Mouse (Mus musculus) retina, postnatal 1 day (tissue): ENCODE measurements around the gene Acd.

Experiments
- DNase-seq: peaks from one replicate; pipeline ENCODE4 v3.0.0-alpha.2; 2012

Acd gene

GRCm38 (mm10) chr8:105700566-105700965, 336 bp downstream of the Acd start:
- DNase-seq = no peak

GRCm38 (mm10) chr8:105699488-105700215, 1.2 kb downstream of the Acd start:
- DNase-seq = no peak

DNA sequence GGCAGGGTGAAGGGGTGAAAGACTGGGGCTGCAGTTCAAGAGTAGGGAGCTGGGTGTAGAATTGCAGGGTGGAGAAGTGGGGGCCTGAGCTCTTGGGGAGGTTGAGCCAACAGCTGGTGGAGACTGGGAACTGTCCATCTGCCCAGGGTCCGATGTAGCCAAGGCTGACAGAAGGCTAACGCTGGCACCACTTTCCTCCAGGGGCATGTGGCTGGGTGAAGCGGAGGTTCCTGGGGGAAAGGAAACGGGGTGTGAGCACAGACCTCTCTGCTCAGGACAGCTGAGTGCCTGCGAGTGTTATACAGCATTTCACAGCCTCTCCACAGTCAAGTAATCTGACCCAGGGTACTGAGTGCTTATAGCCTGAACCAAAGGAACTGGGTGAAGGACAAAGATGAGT, 2.2 kb downstream of the Acd start:
- DNase-seq = no peak

- DNase-seq = no peak
Observed at GRCm38 (mm10) chr8:105697196-105697780, 3.6 kb downstream of the Acd start.

- no peak for DNase-seq
Observed at GRCm38 (mm10) chr8:105695080-105695780, 5.7 kb downstream of the Acd start.

DNA sequence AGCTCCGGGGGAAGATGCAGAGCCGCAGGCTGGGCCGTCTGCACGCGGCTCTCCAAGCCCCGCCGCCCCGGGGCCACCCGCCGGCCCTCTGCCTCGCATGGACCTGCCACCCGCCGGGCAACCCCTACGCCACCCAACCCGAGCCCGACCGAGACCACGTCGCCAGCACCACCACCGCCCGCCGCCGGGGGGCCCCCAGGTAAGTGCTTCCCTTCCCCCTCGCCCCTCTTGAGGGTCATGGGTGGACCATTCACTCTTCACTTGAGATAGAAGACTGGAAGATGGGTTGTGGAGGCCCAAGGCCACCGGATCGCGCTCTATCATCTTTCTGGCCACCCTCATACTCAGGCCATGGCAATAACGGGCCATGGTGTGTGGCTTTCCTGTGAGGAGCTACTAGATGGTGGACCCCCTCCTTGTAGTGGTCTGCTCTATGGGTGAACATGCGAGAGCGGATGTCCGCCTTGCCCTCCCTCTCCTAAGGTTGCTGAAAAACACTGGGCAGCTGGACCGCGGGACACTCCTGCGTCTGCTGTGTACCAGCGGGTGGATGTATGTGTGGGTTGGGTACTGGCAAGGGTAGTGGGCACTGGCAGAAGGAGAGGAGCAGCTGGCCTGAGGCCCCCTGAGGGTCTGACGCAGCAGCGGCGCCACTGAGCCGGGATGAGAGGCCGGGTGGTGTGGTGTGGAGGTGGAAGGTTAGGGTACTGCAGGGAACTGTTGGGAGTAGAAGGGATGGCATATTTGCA, 6.7 kb downstream of the Acd start:
- DNase-seq = peak; percentile 69

GRCm38 (mm10) chr8:105693648-105694047, 7.3 kb downstream of the Acd start:
- peak; percentile 82 for DNase-seq

GRCm38 (mm10) chr8:105692449-105693182, 8.3 kb downstream of the Acd start:
- no peak for DNase-seq

DNA sequence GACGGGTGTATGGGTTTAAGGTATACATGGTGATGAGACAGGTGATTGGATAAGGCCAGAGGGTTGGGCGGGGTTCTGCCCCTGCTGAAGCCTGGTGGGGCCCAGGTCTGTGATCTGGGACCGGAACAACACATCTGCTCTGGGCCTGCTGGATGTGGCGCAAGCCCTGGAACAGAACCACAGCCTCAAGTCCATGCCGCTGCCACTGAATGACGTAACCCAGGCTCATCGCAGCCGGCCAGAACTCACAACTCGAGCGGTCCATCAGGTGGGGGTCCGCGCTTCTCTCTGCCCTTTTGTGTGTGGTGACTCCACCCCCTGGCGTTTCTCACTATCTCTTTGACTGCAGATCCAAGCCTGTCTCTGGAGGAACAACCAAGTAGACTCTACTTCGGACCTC, 9.9 kb downstream of the Acd start:
- DNase-seq = no peak

DNA sequence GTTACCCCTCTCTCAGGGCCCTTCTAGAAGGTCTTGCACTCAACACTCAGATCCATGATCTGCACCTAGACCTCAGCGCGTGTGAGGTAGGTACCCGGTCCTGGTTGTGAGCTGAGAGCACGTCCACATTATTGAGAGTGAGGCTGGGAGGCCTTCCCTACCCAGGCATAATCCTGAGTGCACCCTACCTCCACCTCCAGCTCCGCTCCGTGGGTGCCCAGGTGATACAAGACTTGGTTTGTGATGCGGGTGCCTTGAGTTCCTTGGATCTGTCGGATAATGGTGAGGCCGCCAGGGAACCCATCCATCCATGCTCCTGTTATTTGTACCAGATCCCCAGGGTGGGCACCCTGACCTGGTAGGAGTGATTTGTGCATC, 10.9 kb downstream of the Acd start:
- DNase-seq = no peak

DNA sequence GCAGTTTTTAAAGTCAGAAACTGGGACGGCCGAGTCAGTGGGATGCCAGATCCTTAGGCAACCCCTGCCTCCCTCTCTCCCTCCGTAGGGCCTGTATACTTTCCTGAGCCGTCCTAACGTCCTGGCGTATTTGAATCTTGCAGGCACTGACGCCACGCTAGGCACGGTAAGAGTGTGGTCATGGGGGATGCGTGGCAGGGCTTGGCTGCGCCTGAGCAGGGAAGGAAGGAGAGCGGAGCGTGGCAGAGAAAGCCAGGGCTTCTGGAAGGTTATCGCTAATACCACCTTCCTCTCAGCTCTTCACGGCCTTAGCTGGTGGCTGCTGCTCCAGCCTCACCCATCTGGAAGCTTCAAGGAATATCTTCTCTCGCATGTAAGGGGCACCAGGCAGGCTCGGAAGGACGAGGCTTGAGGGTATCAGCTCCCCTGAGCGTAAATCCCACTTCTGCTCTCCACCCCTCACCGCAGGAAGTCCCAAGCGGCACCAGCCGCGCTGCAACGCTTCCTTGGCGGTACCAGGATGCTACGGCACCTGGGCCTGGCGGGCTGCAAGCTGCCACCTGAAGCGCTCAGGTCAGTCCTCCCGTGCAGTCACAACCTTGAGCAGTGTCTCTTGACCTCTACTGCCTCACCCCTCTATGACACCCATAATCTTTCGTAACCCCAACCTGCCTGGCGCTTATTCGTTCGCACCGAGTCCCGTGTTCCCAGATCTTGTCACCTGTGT, 11.5 kb downstream of the Acd start:
- DNase-seq = no peak

DNA sequence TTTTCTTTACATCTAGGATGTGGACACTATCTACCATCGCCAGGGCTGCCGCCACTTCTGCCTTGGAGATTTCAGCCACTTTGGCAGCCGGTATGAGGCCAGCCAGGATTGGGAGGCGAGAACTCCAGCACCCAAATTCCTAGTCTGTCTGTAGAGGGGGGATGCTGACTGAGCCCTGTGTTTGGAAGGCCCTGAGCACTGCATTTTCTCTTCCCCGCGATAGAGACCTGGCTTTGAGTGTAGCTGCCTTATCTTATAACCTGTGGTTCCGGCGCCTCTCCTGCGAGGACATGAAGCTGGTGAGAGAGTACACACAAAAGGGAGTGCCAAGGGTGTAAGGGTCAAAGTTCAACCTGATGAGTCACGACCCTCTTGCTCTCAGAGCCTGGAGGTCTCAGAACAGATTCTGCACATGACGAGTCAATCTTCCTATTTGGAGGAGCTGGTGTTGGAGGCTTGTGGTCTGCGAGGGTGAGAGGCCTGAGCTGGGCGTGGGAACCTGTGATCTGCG, 12.6 kb downstream of the Acd start:
- DNase-seq = no peak

GRCm38 (mm10) chr8:105687512-105687911, 13.4 kb downstream of the Acd start:
- DNase-seq = no peak

DNA sequence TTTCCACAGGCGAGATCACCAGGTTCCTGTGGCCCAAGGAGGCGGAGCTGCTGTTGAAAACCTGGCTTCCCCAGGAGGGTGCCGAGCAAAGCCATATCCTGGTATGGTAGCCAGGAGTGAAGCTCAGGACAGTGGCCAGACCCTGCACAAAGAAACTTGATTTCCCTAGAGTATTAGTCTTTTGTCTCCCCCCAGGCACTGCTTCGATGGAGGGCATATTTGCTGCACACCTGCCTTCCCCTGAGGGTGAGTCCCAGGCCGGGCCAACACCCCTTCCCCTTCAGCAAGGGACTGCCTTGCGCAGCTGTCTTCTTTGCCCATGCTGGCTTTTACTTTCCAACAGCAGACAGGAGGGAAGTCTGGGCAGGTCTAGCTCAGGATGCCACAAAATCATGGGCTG, 14.4 kb downstream of the Acd start:
- DNase-seq = no peak

DNA sequence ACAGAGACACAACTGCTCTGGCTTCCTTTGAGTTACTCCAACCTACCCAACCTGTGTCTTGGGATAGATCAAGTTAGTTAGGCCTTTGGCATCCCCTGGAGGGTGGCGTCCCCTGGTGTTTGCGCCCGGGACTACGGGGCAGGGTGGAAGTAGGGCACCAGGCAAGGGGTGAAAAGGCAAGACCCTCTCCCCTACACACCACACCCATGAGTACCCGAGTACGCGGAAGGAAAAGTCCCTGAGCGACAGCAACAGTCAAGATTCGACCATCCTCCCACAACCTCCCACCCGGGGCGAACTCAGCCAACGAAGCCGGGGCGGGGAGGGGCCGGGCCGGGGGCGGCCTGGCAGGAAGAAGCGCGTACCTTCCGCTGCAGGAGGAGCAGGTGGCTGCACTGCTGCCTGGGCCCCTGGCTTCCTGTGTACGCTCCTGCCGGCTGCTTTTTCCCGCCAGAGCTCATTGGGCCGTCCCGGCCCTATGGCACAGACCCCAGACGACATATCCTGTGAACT, 15.1 kb downstream of the Acd start, which contains the start of gene Carmil2:
TSS of gene Carmil2 (plus strand) at position 479 of the 513 bp plus-strand sequence.
- DNase-seq = peak; percentile 64

DNA sequence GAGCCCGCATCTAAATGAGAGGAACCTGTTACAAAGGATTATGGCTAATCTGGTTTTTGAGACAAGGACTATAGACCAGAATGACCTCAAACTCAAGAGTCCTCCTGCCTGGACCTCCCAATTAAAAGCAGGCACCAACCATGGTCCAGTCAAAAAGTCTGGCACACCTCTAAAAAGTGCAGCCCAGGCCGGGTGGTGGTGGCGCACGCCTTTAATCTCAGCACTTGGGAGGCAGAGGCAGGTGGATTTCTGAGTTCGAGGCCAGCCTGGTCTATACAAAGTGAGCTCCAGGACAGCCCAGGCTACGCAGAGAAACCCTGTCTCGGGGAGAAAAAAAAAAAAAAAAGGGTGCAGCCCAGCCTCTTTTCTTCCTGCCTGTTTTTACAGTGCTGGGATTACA, 15.6 kb downstream of the Acd start:
- no peak for DNase-seq

DNA sequence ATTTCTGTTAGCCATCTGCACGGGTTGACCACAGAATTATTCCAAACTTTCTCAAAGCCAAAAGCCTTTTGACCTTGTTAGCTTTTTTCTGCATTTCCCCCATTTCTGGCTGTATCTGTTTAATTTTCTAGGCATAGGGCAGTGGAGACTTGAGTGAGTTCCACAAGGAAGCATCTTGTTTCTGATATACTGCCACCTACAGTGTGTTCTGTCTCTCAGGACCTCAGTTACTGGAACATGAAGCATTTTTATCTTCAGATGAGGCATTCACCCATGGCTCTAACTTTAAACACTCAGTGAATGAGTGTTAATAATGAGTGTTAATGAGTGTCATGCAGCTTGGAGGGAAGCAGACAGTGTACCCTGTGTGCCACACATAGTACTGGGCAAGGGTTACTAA, 23.0 kb downstream of the Acd start:
- no peak for DNase-seq

- peak; percentile 58 for DNase-seq
Observed at GRCm38 (mm10) chr8:105661167-105661566, 39.7 kb downstream of the Acd start.

DNA sequence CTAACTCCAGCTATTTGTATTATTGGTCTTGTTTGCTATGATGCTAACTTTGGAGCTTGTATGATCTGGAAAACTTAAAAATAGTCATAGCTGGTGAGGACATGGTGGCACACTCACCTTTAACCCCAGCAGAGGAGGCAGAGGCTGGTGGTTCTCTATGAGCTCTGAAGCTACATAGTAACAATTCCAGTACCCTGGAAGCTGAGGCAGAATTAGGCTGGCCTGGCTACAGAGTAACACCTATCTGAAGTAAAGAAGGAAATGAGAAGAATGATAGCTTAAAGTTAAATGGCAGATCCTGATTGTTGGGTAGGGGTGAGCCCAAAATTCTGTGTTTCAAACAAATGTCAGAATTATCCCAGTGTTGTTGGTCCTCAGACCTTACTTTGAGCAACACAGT, 43.3 kb downstream of the Acd start:
- no peak for DNase-seq

- DNase-seq = no peak
Observed at GRCm38 (mm10) chr8:105648929-105649328, 52.0 kb downstream of the Acd start.
